Mouse (Mus musculus) E14TG2a.4 (cell line): ENCODE data around the gene Plxna3.

Experiments
- H3K27me3 ChIP-seq: 2 replicates; pipeline ENCODE4 v1.6.1; 2014; ENCODE audit warnings: low read length, control low read depth; ENCODE audit not compliant: insufficient read depth
- H3K36me3 ChIP-seq: 2 replicates; pipeline ENCODE4 v1.6.1; 2014; ENCODE audit warnings: low read length, control low read depth; ENCODE audit not compliant: insufficient read depth
- H3K4me1 ChIP-seq: replicated peaks from 2 replicates; pipeline ENCODE4 v1.6.1; 2014; ENCODE audit warnings: low read depth, low read length, control low read depth
- H3K4me3 ChIP-seq: replicated peaks from 2 replicates; pipeline ENCODE4 v1.5.1; 2014; ENCODE audit warnings: mild to moderate bottlenecking, low read length
- H3K9me3 ChIP-seq: 2 replicates; pipeline ENCODE4 v1.6.1; 2014; ENCODE audit warnings: low read length, control low read depth
- CTCF ChIP-seq: conservative IDR thresholded peaks from 2 replicates; pipeline ENCODE4 v1.5.1; 2014; ENCODE audit warnings: low read length
- NANOG ChIP-seq: IDR thresholded peaks from 2 replicates; pipeline ENCODE4 v1.6.1; 2014; ENCODE audit warnings: borderline replicate concordance, low read length, mixed read lengths
- POU5F1 ChIP-seq: IDR thresholded peaks from 2 replicates; pipeline ENCODE4 v1.6.1; 2014; ENCODE audit warnings: low read length, borderline replicate concordance

Plxna3 gene

GRCm38 (mm10) chrX:74328725-74329161 lies at the start of gene Plxna3:
Gene Plxna3, plus strand, starts transcription at chrX:74329066.
- no peaks in the 10 kb centered on the region for H3K27me3 ChIP-seq
- peak within 1 kb of the TSS; percentile 71 for H3K4me3 ChIP-seq
- H3K9me3 ChIP-seq: no peaks in the 10 kb centered on the region
- H3K36me3 ChIP-seq: peaks cover 27% of the 10 kb centered on the region
- H3K4me1 ChIP-seq: peaks cover 20% of the 10 kb centered on the region
- TF ChIP-seq NANOG (no peak), CTCF (no peak)

GRCm38 (mm10) chrX:74281041-74281731 lies 47.7 kb upstream of the Plxna3 start:
- no peaks in the 10 kb centered on the region for H3K9me3 ChIP-seq
- H3K27me3 ChIP-seq: no peaks in the 10 kb centered on the region
- peaks cover 15% of the 10 kb centered on the region for H3K4me1 ChIP-seq
- H3K4me3 ChIP-seq: peak overlapping the region; percentile 86
- H3K36me3 ChIP-seq: peaks cover 21% of the 10 kb centered on the region
- TF ChIP-seq POU5F1 (no peak), CTCF (no peak), NANOG (no peak)

- TF ChIP-seq POU5F1 (no peak), CTCF (no peak), NANOG (no peak)
These were observed 47.0 kb upstream of the Plxna3 start, which contains the start of the genes Taz and Dnase1l1 for GRCm38 (mm10) chrX:74281732-74282394. Gene Taz, plus strand, starts transcription at chrX:74281912. Gene Dnase1l1, minus strand, starts transcription at chrX:74282337.

GRCm38 (mm10) chrX:74282395-74283091 lies 46.3 kb upstream of the Plxna3 start:
- Histone ChIP-seq H3K9me3 (no peaks in the 10 kb centered on the region), H3K27me3 (no peaks in the 10 kb centered on the region), H3K4me1 (peaks cover 15% of the 10 kb centered on the region), H3K36me3 (peaks cover 25% of the 10 kb centered on the region), H3K4me3 (peak overlapping the region; percentile 86)
- TF ChIP-seq NANOG: no peak
- TF ChIP-seq CTCF: no peak
- no peak for TF ChIP-seq POU5F1

More at GRCm38 (mm10) chrX:74281732-74282394, 47.0 kb upstream of the Plxna3 start, which contains the start of the genes Taz and Dnase1l1:
- H3K4me3 ChIP-seq: peak within 1 kb of the TSS; percentile 86
- no peaks in the 10 kb centered on the region for H3K9me3 ChIP-seq
- no peaks in the 10 kb centered on the region for H3K27me3 ChIP-seq
- peaks cover 15% of the 10 kb centered on the region for H3K4me1 ChIP-seq
- H3K36me3 ChIP-seq: peaks cover 21% of the 10 kb centered on the region

- Histone ChIP-seq H3K4me3 (peak overlapping the region; percentile 86), H3K27me3 (no peaks in the 10 kb centered on the region), H3K9me3 (no peaks in the 10 kb centered on the region), H3K36me3 (peaks cover 30% of the 10 kb centered on the region), H3K4me1 (peaks cover 15% of the 10 kb centered on the region)
- TF ChIP-seq CTCF: no peak
- no peak for TF ChIP-seq POU5F1
- no peak for TF ChIP-seq NANOG
These were observed 45.8 kb upstream of the Plxna3 start for GRCm38 (mm10) chrX:74283092-74283437.

GRCm38 (mm10) chrX:74293431-74293830 lies 35.4 kb upstream of the Plxna3 start:
- no peak for TF ChIP-seq CTCF
- TF ChIP-seq NANOG: no peak
- no peak for TF ChIP-seq POU5F1
- peaks cover 17% of the 10 kb centered on the region for H3K36me3 ChIP-seq
- H3K9me3 ChIP-seq: no peaks in the 10 kb centered on the region
- H3K27me3 ChIP-seq: no peaks in the 10 kb centered on the region
- H3K4me3 ChIP-seq: no peak overlapping the region
- peaks cover 10% of the 10 kb centered on the region for H3K4me1 ChIP-seq

GRCm38 (mm10) chrX:74296538-74297448 lies 32.1 kb upstream of the Plxna3 start, which contains the start of gene Atp6ap1:
Gene Atp6ap1, plus strand, starts transcription at chrX:74297097.
- Histone ChIP-seq H3K27me3 (no peaks in the 10 kb centered on the region), H3K36me3 (peaks cover 34% of the 10 kb centered on the region), H3K9me3 (no peaks in the 10 kb centered on the region), H3K4me3 (peak within 1 kb of the TSS; percentile 88), H3K4me1 (peaks cover 20% of the 10 kb centered on the region)
- no peak for TF ChIP-seq NANOG
- no peak for TF ChIP-seq POU5F1
- TF ChIP-seq CTCF: no peak

GRCm38 (mm10) chrX:74298348-74298747 lies 30.5 kb upstream of the Plxna3 start:
- Histone ChIP-seq H3K9me3 (no peaks in the 10 kb centered on the region), H3K4me3 (no peak overlapping the region), H3K36me3 (peaks cover 50% of the 10 kb centered on the region), H3K27me3 (no peaks in the 10 kb centered on the region), H3K4me1 (peaks cover 20% of the 10 kb centered on the region)
- TF ChIP-seq NANOG (no peak), CTCF (no peak), POU5F1 (no peak)
